ENCODE assay signal across 14 mouse cellular contexts in the genomic region with DNA sequence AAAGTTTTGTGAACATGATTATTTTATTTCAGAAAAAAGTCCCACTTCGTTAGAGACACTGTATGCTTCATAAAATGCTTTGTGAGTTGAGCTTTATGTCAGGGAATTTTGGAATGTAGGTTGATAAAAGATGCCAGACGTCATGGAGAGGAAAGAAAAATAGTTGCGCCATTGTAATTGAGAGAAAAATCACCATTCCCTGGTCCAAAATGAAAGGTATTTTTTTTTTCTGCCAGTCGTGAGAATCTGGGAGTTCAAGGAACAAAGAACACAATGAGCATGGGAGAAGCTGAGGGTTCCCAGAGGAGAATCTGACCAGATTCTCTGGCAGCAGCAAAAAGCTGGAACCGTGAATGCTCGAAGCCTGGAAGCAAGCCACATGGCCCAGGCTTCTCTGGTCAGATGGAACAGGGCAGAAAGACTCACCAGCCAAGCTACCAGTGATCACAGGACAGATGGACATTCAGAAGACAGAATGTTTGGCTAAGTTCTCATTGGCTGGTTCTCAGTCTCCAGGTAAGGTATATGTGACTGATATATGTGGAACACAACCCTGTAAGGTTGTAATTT.
DNase-seq lines count a peak whose midpoint lies in the region; ATAC-seq and TF ChIP-seq lines count a peak whose summit lies in the region.
"Had no signal": no experiment of that assay in that cellular context is flagged by ENCODE, and none has a peak within 500 bp of the region (broad histone marks: within the 10 kb centered on the region; RNA-seq: fewer than 3 reads in every experiment).

No protein-coding gene starts in this region.

- no peak for ATAC-seq in forebrain, postnatal 0 days
- no peak for ATAC-seq in forebrain, embryonic 14.5 days
- ATAC-seq: intestine, embryonic 16.5 days; liver, embryonic 12.5 days had no signal

- WGBS in forebrain, postnatal 0 days, result 43% methylated on average over 6 of the region's 6 CpGs
- 64% methylated on average over 6 of the region's 6 CpGs for WGBS in forebrain, embryonic 14.5 days

- H3K4me2 ChIP-seq in forebrain, postnatal 0 days (ENCODE audit: low read depth), result no peak overlapping the region
- no peak overlapping the region for H3K4me2 ChIP-seq in forebrain, embryonic 14.5 days (ENCODE audit: low read length)
- H3K4me2 ChIP-seq: liver, embryonic 12.5 days had no signal

- peak; percentile 15 for DNase-seq in forebrain, postnatal 0 days
- DNase-seq in forebrain, embryonic 14.5 days (ENCODE audit: low spot score), result no peak
- DNase-seq in layer of hippocampus, adult 18-20 months (ENCODE audit: low spot score in 2 of 2), result peak; percentile 4 to 17
- DNase-seq in layer of hippocampus, adult 11-12 months (ENCODE audit: low spot score), result no peak
- DNase-seq in cerebellum, adult 9-10 months, result peak; percentile 85
- DNase-seq in right cerebral cortex, adult 18-20 months, result peak; percentile 6
- no peak for DNase-seq in lung, adult 18-20 months
- no peak for DNase-seq in thymus, postnatal 0 days (ENCODE audit: low spot score)
- DNase-seq: embryo, embryonic 11 days; heart, postnatal 10 days had no signal

- H3K4me1 ChIP-seq in forebrain, postnatal 0 days (ENCODE audit: insufficient read depth), result no peaks in the 10 kb centered on the region
- H3K4me1 ChIP-seq in forebrain, embryonic 14.5 days (ENCODE audit: control insufficient read depth, insufficient read depth, low read length), result no peaks in the 10 kb centered on the region
- H3K4me1 ChIP-seq: liver, embryonic 12.5 days had no signal

- H3K4me3 ChIP-seq in forebrain, postnatal 0 days (ENCODE audit: low read depth, low read length), result no peak overlapping the region
- H3K4me3 ChIP-seq in forebrain, embryonic 14.5 days (ENCODE audit: low read depth, low read length), result no peak overlapping the region
- H3K4me3 ChIP-seq: erythroblast, embryonic 14.5 days; liver, embryonic 12.5 days had no signal

- TF ChIP-seq CTCF in forebrain, postnatal 0 days (IDR thresholded peaks at IDR 0.05; ENCODE audit: low read depth), result no peak

- no peak overlapping the region for H3K9ac ChIP-seq in forebrain, postnatal 0 days
- H3K9ac ChIP-seq in forebrain, embryonic 14.5 days (ENCODE audit: low read length), result no peak overlapping the region
- H3K9ac ChIP-seq: liver, embryonic 12.5 days had no signal

- H3K9me3 ChIP-seq in forebrain, postnatal 0 days (ENCODE audit: low read length), result no peaks in the 10 kb centered on the region
- H3K9me3 ChIP-seq in forebrain, embryonic 14.5 days (replicated peaks; ENCODE audit: control insufficient read depth, low read length), result no peaks in the 10 kb centered on the region

- no peaks in the 10 kb centered on the region for H3K36me3 ChIP-seq in forebrain, postnatal 0 days (ENCODE audit: insufficient read depth)
- H3K36me3 ChIP-seq in forebrain, embryonic 14.5 days (ENCODE audit: control insufficient read depth, insufficient read depth, low read length), result no peaks in the 10 kb centered on the region
- H3K36me3 ChIP-seq: liver, embryonic 12.5 days had no signal

- H3K27me3 ChIP-seq in forebrain, postnatal 0 days (ENCODE audit: insufficient read depth, low read length), result no peaks in the 10 kb centered on the region
- no peaks in the 10 kb centered on the region for H3K27me3 ChIP-seq in forebrain, embryonic 14.5 days (replicated peaks; ENCODE audit: control insufficient read depth, insufficient read depth, low read length)
- H3K27me3 ChIP-seq: liver, embryonic 12.5 days had no signal

- H3K27ac ChIP-seq in forebrain, postnatal 0 days (ENCODE audit: low read depth, low read length), result no peak overlapping the region
- no peak overlapping the region for H3K27ac ChIP-seq in forebrain, embryonic 14.5 days (ENCODE audit: low read depth, low read length)
- H3K27ac ChIP-seq: liver, embryonic 12.5 days; macrophage had no signal

Comparison
In these comparisons a context has a peak if more than half of its experiments do, and no peak if none do; other contexts are left out.
1. DNase-seq: peak in forebrain, postnatal 0 days (single experiment), layer of hippocampus, adult 18-20 months (2 of 2), cerebellum, adult 9-10 months (single experiment) and right cerebral cortex, adult 18-20 months (single experiment); none in forebrain, embryonic 14.5 days (single experiment), layer of hippocampus, adult 11-12 months (single experiment), lung, adult 18-20 months (0 of 2) and thymus, postnatal 0 days (single experiment).